Mouse (Mus musculus) intestine, embryonic 14.5 days (tissue): Measurements from ENCODE around the gene Rin3. TPM values are rescaled to one million over a fixed set of nuclear protein-coding genes. Genes with fewer than 3 reads are reported as not detected.

ENCODE experiments used
- ATAC-seq: fragments of 200-750 bp; cut with Nextera tagmentation; replicated peaks from 2 replicates; pipeline ENCODE4 v1.8.0; 2017; ENCODE audit warnings: low read depth, moderate number of reproducible peaks, moderate TSS enrichment, moderate library complexity; ENCODE audit not compliant: low FRiP score, low TSS enrichment
- DNase-seq: peaks from one replicate; pipeline ENCODE4 v3.0.0-alpha.2; 2018; ENCODE audit warnings: low spot score
- H3K27ac ChIP-seq: fragments of 300-500 bp; sonication (generic); 2 replicates; pipeline ENCODE4 v1.5.1; 2014; ENCODE audit warnings: low read depth, mild to moderate bottlenecking, control low read depth
- H3K27me3 ChIP-seq: fragments of 300-500 bp; sonication (generic); replicated peaks from 2 replicates; pipeline ENCODE4 v1.6.1; 2014; ENCODE audit warnings: low read length, control low read depth; ENCODE audit not compliant: control insufficient read depth, insufficient read depth
- H3K36me3 ChIP-seq: fragments of 300-500 bp; sonication (generic); 2 replicates; pipeline ENCODE4 v1.6.1; 2014; ENCODE audit warnings: low read length, control low read depth; ENCODE audit not compliant: control insufficient read depth, insufficient read depth
- H3K4me1 ChIP-seq: fragments of 300-500 bp; sonication (generic); replicated peaks from 2 replicates; pipeline ENCODE4 v1.6.1; 2014; ENCODE audit warnings: low read length, control low read depth, mixed read lengths; ENCODE audit not compliant: control insufficient read depth, insufficient read depth
- H3K4me2 ChIP-seq: fragments of 300-500 bp; sonication (generic); 2 replicates; pipeline ENCODE4 v1.6.1; 2014; ENCODE audit warnings: low read length
- H3K4me3 ChIP-seq: fragments of 300-500 bp; sonication (generic); 2 replicates; pipeline ENCODE4 v1.5.1; 2014; ENCODE audit warnings: low read depth, low read length, control low read depth, mixed read lengths
- H3K9ac ChIP-seq: fragments of 300-500 bp; sonication (generic); 2 replicates; pipeline ENCODE4 v1.6.1; 2014; ENCODE audit warnings: mild to moderate bottlenecking, low read length
- H3K9me3 ChIP-seq: fragments of 300-500 bp; sonication (generic); 2 replicates; pipeline ENCODE4 v1.6.1; 2016; ENCODE audit warnings: low read length, control low read depth; ENCODE audit not compliant: control insufficient read depth
- WGBS: fragments of 180-500 bp; shearing (Covaris S2); extraction: QIAGEN DNeasy Blood & Tissue Kit; methylation state at CpG from one replicate; pipeline ENCODE4 v1.1.7; 2014; 5-methylcytosine and 5-hydroxymethylcytosine counted together
- polyA plus RNA-seq: library from polyadenylated mRNA; unstranded; fragments of >200 nt; fragmentation: Nextera tagmentation; extraction: Ambion mirVana; gene quantifications from 2 replicates; pipeline ENCODE4 v1.2.1, GENCODE M21; 2014

The Rin3 gene
- polyA plus RNA-seq, 1 experiment from 2014 or later = 13.4 TPM

GRCm38 (mm10) chr12:102390042-102390441 is 107.2 kb downstream of the Rin3 start:
- WGBS = 34% methylated on average over 8 of the region's 8 CpGs

GRCm38 (mm10) chr12:102391109-102391508 is 108.3 kb downstream of the Rin3 start:
- Histone ChIP-seq H3K9me3 (no peaks in the 10 kb centered on the region), H3K4me2 (no peak overlapping the region), H3K9ac (no peak overlapping the region), H3K36me3 (peaks cover 29% of the 10 kb centered on the region), H3K4me1 (no peaks in the 10 kb centered on the region), H3K27me3 (no peaks in the 10 kb centered on the region), H3K4me3 (no peak overlapping the region), H3K27ac (no peak overlapping the region)
- 83% methylated on average over 2 of the region's 2 CpGs for WGBS
- DNase-seq (no peak), ATAC-seq (no peak)

More at GRCm38 (mm10) chr12:102390042-102390441, 107.2 kb downstream of the Rin3 start:
- no peak overlapping the region for H3K27ac ChIP-seq
- no peak overlapping the region for H3K4me3 ChIP-seq
- H3K9ac ChIP-seq = no peak overlapping the region
- no peaks in the 10 kb centered on the region for H3K4me1 ChIP-seq
- no peak for DNase-seq
- no peak overlapping the region for H3K4me2 ChIP-seq
- H3K36me3 ChIP-seq = peaks cover 29% of the 10 kb centered on the region
- H3K9me3 ChIP-seq = no peaks in the 10 kb centered on the region
- no peaks in the 10 kb centered on the region for H3K27me3 ChIP-seq
- ATAC-seq = no peak

- 69% methylated on average over 4 of the region's 4 CpGs for WGBS
- H3K36me3 ChIP-seq = peaks cover 29% of the 10 kb centered on the region
These were observed 109.1 kb downstream of the Rin3 start for GRCm38 (mm10) chr12:102391982-102392381.

GRCm38 (mm10) chr12:102394496-102394895 is 111.6 kb downstream of the Rin3 start:
- ATAC-seq (no peak), DNase-seq (no peak)
- H3K4me1 ChIP-seq = no peaks in the 10 kb centered on the region
- peaks cover 18% of the 10 kb centered on the region for H3K36me3 ChIP-seq
- H3K27ac ChIP-seq = no peak overlapping the region
- no peak overlapping the region for H3K4me3 ChIP-seq
- no peaks in the 10 kb centered on the region for H3K27me3 ChIP-seq
- H3K9me3 ChIP-seq = no peaks in the 10 kb centered on the region
- no peak overlapping the region for H3K4me2 ChIP-seq
- WGBS = 92% methylated on average over 7 of the region's 7 CpGs
- no peak overlapping the region for H3K9ac ChIP-seq

More at GRCm38 (mm10) chr12:102391982-102392381, 109.1 kb downstream of the Rin3 start:
- DNase-seq (no peak), ATAC-seq (no peak)
- Histone ChIP-seq H3K9me3 (no peaks in the 10 kb centered on the region), H3K9ac (no peak overlapping the region), H3K27me3 (no peaks in the 10 kb centered on the region), H3K4me1 (no peaks in the 10 kb centered on the region), H3K27ac (no peak overlapping the region), H3K4me3 (no peak overlapping the region), H3K4me2 (no peak overlapping the region)

GRCm38 (mm10) chr12:102395537-102395936 is 112.7 kb downstream of the Rin3 start:
- peaks cover 14% of the 10 kb centered on the region; the same call in 1 of the 2 replicates for H3K36me3 ChIP-seq
- DNase-seq (no peak), ATAC-seq (no peak)
- no peaks in the 10 kb centered on the region for H3K27me3 ChIP-seq
- H3K9ac ChIP-seq = no peak overlapping the region
- H3K27ac ChIP-seq = no peak overlapping the region
- H3K9me3 ChIP-seq = no peaks in the 10 kb centered on the region
- no peak overlapping the region for H3K4me2 ChIP-seq
- WGBS = 89% methylated on average over 9 of the region's 9 CpGs
- H3K4me3 ChIP-seq = no peak overlapping the region
- H3K4me1 ChIP-seq = no peaks in the 10 kb centered on the region

- H3K4me1 ChIP-seq = no peaks in the 10 kb centered on the region
- ATAC-seq (no peak), DNase-seq (no peak)
- H3K4me3 ChIP-seq = no peak overlapping the region
- H3K36me3 ChIP-seq = peaks cover 16% of the 10 kb centered on the region; the same call in 1 of the 2 replicates
- no peaks in the 10 kb centered on the region for H3K9me3 ChIP-seq
- no peak overlapping the region for H3K27ac ChIP-seq
- no peaks in the 10 kb centered on the region for H3K27me3 ChIP-seq
- no peak overlapping the region for H3K9ac ChIP-seq
- H3K4me2 ChIP-seq = no peak overlapping the region
- 61% methylated on average over 19 of the region's 19 CpGs for WGBS
These were observed 113.4 kb downstream of the Rin3 start for GRCm38 (mm10) chr12:102395998-102396991.

GRCm38 (mm10) chr12:102398588-102398987 is 115.7 kb downstream of the Rin3 start:
- Histone ChIP-seq H3K4me1 (no peaks in the 10 kb centered on the region), H3K36me3 (peaks cover 27% of the 10 kb centered on the region), H3K9ac (no peak overlapping the region), H3K4me2 (no peak overlapping the region), H3K9me3 (no peaks in the 10 kb centered on the region), H3K4me3 (no peak overlapping the region), H3K27ac (no peak overlapping the region), H3K27me3 (no peaks in the 10 kb centered on the region)
- peak; percentile 43 for DNase-seq
- ATAC-seq = no peak
- 84% methylated on average over 4 of the region's 4 CpGs for WGBS

GRCm38 (mm10) chr12:102413171-102413570 is 130.3 kb downstream of the Rin3 start:
- Histone ChIP-seq H3K9ac (no peak overlapping the region), H3K4me3 (no peak overlapping the region), H3K27me3 (no peaks in the 10 kb centered on the region), H3K36me3 (no peaks in the 10 kb centered on the region; the same call in 1 of the 2 replicates), H3K4me1 (no peaks in the 10 kb centered on the region), H3K27ac (no peak overlapping the region), H3K4me2 (no peak overlapping the region), H3K9me3 (no peaks in the 10 kb centered on the region)
- whole genome bisulfite sequencing = 85% methylated on average over 13 of the region's 13 CpGs
- ATAC-seq = no peak
- DNase-seq = no peak
